Mouse (Mus musculus): ENCODE measurements at regions not wholly inside any gene's neighbourhood (a gene's known extent, or its start where the extent isn't known, plus 50 kb on each side); places are given as distances from the start of the nearest gene placed in this dataset.

DNA sequence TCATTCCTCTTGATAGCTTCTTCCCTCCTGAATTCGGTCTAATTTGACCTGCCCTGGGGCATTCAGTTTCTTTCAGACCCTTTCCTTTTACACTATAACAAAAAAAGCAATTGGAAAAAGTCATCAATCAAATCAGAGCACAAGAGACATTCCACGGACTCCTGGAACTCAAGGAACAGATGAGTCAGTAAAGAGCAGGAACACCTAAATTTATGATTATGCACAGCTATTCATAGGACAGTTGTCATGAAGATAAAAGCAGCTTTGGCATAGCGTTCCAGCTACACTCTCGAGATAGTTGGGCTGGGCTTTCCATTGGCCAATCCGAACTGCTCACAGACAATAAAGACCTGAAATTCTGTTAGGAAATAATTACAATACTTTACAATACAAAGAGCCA lies 2348.4 kb upstream of the Gm7489 start:
- TF ChIP-seq CTCF (IDR thresholded peaks at IDR 0.05; ENCODE audit: control insufficient read depth, insufficient read depth, insufficient read length) (no peak), MYOD1 (IDR thresholded peaks at IDR 0.05; ENCODE audit: control insufficient read depth, insufficient read length, low read depth) (no peak), USF1 (IDR thresholded peaks at IDR 0.05; ENCODE audit: low read depth) (no peak)
